Mouse (Mus musculus) G1E (cell line): ENCODE data around the gene Ascc3. TPM values are rescaled to one million over a fixed set of nuclear protein-coding genes. Genes with fewer than 3 reads are reported as not detected.
A peak's percentile ranks its signal among the peaks of the same experiment; 100 is the strongest.

ENCODE experiments used
- ATAC-seq: 2 replicates; pipeline ENCODE4 v1.8.0; 2016; ENCODE audit warnings: mild to moderate bottlenecking; ENCODE audit not compliant: insufficient number of reproducible peaks, poor library complexity, low FRiP score, severe bottlenecking; ENCODE audit errors: extremely low read depth
- DNase-seq: peaks from one replicate; pipeline ENCODE4 v3.0.0; 2012; ENCODE audit warnings: low spot score
- H3K27me3 ChIP-seq: 2 replicates; pipeline ENCODE4 v1.6.1; 2012; ENCODE audit warnings: mild to moderate bottlenecking, low read length, inconsistent platforms; ENCODE audit not compliant: insufficient read depth
- H3K36me3 ChIP-seq: replicated peaks from 2 replicates; pipeline ENCODE3; 2012; ENCODE audit warnings: mild to moderate bottlenecking, inconsistent platforms
- H3K4me1 ChIP-seq: 2 replicates; pipeline ENCODE4 v1.6.1; 2012; ENCODE audit warnings: low read depth, low read length, inconsistent platforms, mixed read lengths; ENCODE audit not compliant: insufficient read depth
- H3K4me3 ChIP-seq: 2 replicates; pipeline ENCODE4 v1.5.1; 2012; ENCODE audit warnings: low read depth, mild to moderate bottlenecking, inconsistent platforms, low read length, moderate library complexity, mixed read lengths
- H3K9me3 ChIP-seq: replicated peaks from 2 replicates; pipeline ENCODE4 v1.6.1; 2012; ENCODE audit warnings: inconsistent platforms
- CTCF ChIP-seq: IDR thresholded peaks from 2 replicates; pipeline ENCODE4 v1.5.1; 2012; ENCODE audit warnings: low read depth, low read length, inconsistent platforms, mixed read lengths
- GATA1 ChIP-seq: IDR thresholded peaks from 2 replicates; pipeline ENCODE4 v1.6.1; 2012; ENCODE audit warnings: borderline replicate concordance, low read length, inconsistent platforms, mixed read lengths
- GATA2 ChIP-seq: IDR thresholded peaks from 2 replicates; pipeline ENCODE4 v1.6.1; 2012; ENCODE audit warnings: low read depth, low read length, inconsistent platforms, borderline replicate concordance
- POLR2AphosphoS5 ChIP-seq: IDR thresholded peaks from 2 replicates; pipeline ENCODE4 v1.6.1; 2012; ENCODE audit warnings: low read depth, low read length, inconsistent platforms; ENCODE audit not compliant: insufficient replicate concordance
- TAL1 ChIP-seq: conservative IDR thresholded peaks from 2 replicates; pipeline ENCODE4 v1.6.1; 2012; ENCODE audit warnings: low read depth, low read length, inconsistent platforms, mixed read lengths
- polyA plus RNA-seq: library from polyadenylated mRNA; stranded (reverse); fragments of >175 nt; gene quantifications from 2 replicates; pipeline ENCODE4 v1.2.3, GENCODE M21; 2012
- total RNA-seq, 2 experiments: library from RNA; stranded (forward) in 1 of 2; stranded (reverse) in 1 of 2; fragments of 200-1000 nt in 1 of 2; fragments of >200 nt in 1 of 2; fragmentation: Nextera tagmentation in 1 of 2; gene quantifications; 2 replicates each; pipeline ENCODE4 v1.2.3; 2014 to 2017

The Ascc3 gene
- total and polyA plus RNA-seq, 3 experiments: 1.2 to 51.4 (median 31.1) TPM

DNA sequence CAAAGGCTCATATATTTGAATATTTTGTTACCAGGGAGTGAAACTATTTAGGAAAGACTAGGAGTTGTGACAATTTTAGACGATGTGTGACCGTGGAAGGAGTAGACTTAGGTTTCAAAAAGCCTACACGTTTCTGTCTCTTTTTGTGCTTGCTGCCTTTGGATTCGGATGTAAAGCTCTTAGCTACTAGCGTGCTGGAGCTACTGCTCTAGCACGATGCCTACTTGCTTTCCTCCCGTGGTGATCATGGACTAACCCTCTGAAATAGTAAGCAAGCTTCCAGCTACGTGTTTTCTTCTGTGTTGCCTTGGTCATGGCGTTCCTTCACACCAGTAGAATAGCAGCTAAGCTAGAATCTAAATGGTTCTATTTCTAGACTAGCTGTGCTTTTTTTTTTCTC, 21.4 kb downstream of the Ascc3 start:
- Histone ChIP-seq H3K36me3 (peaks cover 12% of the 10 kb centered on the region), H3K27me3 (no peaks in the 10 kb centered on the region), H3K4me1 (no peaks in the 10 kb centered on the region), H3K9me3 (no peaks in the 10 kb centered on the region), H3K4me3 (no peak overlapping the region)
- ATAC-seq: no peak
- no peak for DNase-seq
- TF ChIP-seq GATA2 (no peak), POLR2AphosphoS5 (no peak), CTCF (no peak), GATA1 (no peak), TAL1 (no peak)

DNA sequence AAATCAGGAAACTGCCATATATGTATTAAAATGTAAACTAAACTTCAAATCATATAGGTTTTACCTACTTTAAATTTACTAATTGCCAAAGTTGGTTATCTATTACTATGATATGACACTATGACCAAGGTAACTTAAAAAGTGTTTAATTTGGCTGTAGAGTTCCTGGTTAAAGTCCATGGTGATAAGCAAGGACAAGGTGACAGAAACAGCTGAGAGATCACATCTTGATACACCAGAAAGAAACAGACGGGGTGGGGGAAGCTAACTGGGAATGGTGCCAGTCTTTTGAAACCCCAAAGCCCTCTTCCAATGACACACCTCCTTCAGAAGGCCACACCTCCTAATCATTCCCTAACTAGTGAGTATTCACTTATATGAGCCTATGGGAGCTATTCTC, 33.4 kb downstream of the Ascc3 start:
- H3K36me3 ChIP-seq: peaks cover 17% of the 10 kb centered on the region
- no peaks in the 10 kb centered on the region for H3K27me3 ChIP-seq
- no peaks in the 10 kb centered on the region for H3K4me1 ChIP-seq
- no peak overlapping the region for H3K4me3 ChIP-seq
- TF ChIP-seq GATA2 (no peak), GATA1 (no peak), CTCF (no peak), TAL1 (no peak), POLR2AphosphoS5 (no peak)
- ATAC-seq: no peak
- DNase-seq: no peak
- no peaks in the 10 kb centered on the region for H3K9me3 ChIP-seq

DNA sequence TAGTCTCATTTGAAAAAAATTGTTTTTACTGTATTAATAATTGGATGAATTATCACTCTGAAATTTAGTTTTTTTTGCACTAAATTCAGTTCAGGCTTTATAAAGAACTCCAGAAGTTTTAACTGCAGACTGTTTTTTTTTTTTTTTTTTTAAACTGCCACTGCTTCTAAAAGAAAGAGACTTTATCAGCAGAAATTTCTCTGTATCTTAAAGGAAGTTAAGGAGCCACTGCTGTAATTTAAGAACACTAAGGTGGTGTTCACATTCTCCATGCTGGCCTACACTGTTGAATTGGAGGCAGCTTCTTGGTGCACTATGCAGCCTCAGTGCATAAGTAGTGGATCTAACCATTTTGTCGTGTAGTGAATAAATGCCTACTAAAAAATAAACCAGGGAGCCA, 47.1 kb downstream of the Ascc3 start:
- TF ChIP-seq CTCF (no peak), TAL1 (no peak), GATA2 (no peak), GATA1 (no peak), POLR2AphosphoS5 (no peak)
- H3K36me3 ChIP-seq: peaks cover 7% of the 10 kb centered on the region
- H3K9me3 ChIP-seq: no peaks in the 10 kb centered on the region
- no peaks in the 10 kb centered on the region for H3K27me3 ChIP-seq
- ATAC-seq (no peak), DNase-seq (no peak)
- H3K4me1 ChIP-seq: no peaks in the 10 kb centered on the region
- H3K4me3 ChIP-seq: no peak overlapping the region

DNA sequence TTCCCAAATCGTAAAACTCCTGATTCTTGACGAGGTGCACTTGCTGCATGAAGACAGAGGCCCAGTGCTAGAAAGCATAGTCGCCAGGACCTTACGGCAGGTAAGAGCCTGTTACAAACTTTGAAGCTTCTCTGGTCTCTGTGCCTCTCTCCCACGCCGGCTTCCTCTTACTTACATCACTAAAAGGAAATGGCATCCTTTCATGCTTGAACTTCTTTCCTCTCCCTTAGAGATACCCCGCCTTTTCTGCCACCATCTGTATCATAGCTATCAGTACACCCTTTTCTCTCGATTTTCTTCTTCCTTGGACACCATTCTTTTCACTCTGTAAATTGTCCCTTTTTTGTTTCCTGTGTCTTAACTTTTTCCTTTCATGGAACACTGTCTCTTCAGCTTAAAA, 58.1 kb downstream of the Ascc3 start:
- no peak for TF ChIP-seq CTCF
- TF ChIP-seq GATA1: no peak
- no peak for TF ChIP-seq GATA2
- TF ChIP-seq POLR2AphosphoS5: no peak
- Histone ChIP-seq H3K4me3 (no peak overlapping the region), H3K27me3 (no peaks in the 10 kb centered on the region), H3K4me1 (no peaks in the 10 kb centered on the region), H3K9me3 (no peaks in the 10 kb centered on the region), H3K36me3 (peaks cover 16% of the 10 kb centered on the region)
- DNase-seq: no peak
- no peak for ATAC-seq

DNA sequence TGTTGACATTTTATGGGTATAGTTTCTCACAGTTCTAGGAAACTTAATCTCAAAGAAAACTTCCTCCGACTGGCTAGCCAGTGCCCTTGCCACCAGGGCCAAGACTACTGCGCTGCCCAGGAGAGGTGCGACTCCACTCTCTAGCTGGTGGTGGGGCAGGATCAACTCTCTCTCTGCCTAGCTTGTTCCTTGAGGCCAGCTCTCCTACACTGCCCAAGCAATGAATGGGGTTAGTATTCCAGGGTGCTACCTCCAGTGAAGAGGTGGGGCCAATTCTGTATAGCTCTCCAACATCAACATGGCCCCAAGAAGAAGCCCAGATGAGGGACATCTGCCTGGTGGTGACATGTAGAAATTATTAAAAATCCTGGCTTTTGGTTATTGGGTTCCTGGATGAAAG, 61.1 kb downstream of the Ascc3 start:
- DNase-seq (no peak), ATAC-seq (no peak)
- no peaks in the 10 kb centered on the region for H3K4me1 ChIP-seq
- no peak for TF ChIP-seq POLR2AphosphoS5
- TF ChIP-seq GATA2: no peak
- TF ChIP-seq GATA1: no peak
- H3K9me3 ChIP-seq: no peaks in the 10 kb centered on the region
- H3K4me3 ChIP-seq: no peak overlapping the region
- peaks cover 16% of the 10 kb centered on the region for H3K36me3 ChIP-seq
- no peaks in the 10 kb centered on the region for H3K27me3 ChIP-seq

DNA sequence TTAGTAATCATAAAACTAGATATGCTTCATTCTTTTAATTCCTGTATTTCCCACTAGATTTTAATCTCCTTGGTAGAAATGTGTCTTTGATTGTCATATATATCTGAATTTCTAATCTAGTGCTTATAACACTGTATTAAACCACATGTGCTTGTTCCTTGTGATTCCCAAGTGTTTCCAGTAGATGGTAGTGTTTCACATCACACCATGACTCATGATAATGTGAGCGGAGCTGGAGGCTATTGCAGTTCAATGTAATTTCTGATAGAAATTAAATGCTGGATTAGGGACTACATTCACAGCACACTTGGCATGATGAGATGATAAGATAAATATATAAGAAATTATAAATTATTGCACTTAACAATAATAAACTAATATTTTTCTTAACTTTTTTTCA, 64.9 kb downstream of the Ascc3 start:
- DNase-seq: no peak
- ATAC-seq: peak; percentile 45
- Histone ChIP-seq H3K9me3 (no peaks in the 10 kb centered on the region), H3K27me3 (no peaks in the 10 kb centered on the region), H3K36me3 (peaks cover 12% of the 10 kb centered on the region), H3K4me3 (no peak overlapping the region), H3K4me1 (no peaks in the 10 kb centered on the region)
- TF ChIP-seq CTCF: no peak
- TF ChIP-seq GATA2: no peak
- TF ChIP-seq TAL1: no peak
- no peak for TF ChIP-seq POLR2AphosphoS5
- TF ChIP-seq GATA1: no peak

DNA sequence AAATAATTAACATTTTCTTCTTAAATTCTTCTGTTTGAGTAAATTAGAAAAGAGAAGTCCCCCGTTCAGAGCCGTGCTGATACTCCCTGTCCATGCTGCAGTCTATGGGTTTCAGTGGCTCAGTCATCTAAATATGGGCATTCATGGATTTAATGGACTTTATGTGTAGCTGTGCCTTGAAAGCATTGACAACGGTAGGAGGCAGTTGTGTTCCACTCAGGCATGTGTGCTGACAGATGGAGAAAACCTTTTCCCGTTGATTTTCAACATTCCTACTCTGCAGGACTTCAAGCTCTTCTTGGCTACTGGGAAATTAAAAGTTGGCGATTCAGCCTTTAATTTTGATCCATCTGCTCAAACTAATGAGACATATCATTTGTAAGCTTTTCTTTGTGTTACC, 79.0 kb downstream of the Ascc3 start:
- H3K9me3 ChIP-seq: no peaks in the 10 kb centered on the region
- TF ChIP-seq TAL1: no peak
- no peak for TF ChIP-seq GATA1
- no peak for TF ChIP-seq CTCF
- no peak for TF ChIP-seq GATA2
- no peak for TF ChIP-seq POLR2AphosphoS5
- no peaks in the 10 kb centered on the region for H3K4me1 ChIP-seq
- DNase-seq (no peak), ATAC-seq (no peak)
- no peak overlapping the region for H3K4me3 ChIP-seq
- no peaks in the 10 kb centered on the region for H3K27me3 ChIP-seq
- H3K36me3 ChIP-seq: peaks cover 5% of the 10 kb centered on the region
